Mouse (Mus musculus) cerebellum, postnatal 36 days (tissue): ENCODE measurements at regions not wholly inside any gene's neighbourhood (a gene's known extent, or its start where the extent isn't known, plus 50 kb on each side); places are given as distances from the start of the nearest gene placed in this dataset.

Experiments
- DNase-seq, 2 experiments: peaks; one replicate each; pipeline ENCODE4 v3.0.0; 2021 to 2022; ENCODE audit warnings: mixed read lengths in 2 of 2

GRCm38 (mm10) chr3:128222344-128222743, 326.2 kb upstream of the Fam241a start:
- DNase-seq: peak in 1 of 2 experiments; percentile 2

GRCm38 (mm10) chr3:128221625-128222024, 325.5 kb upstream of the Fam241a start:
- no peak for DNase-seq

- DNase-seq: no peak
These were observed 324.8 kb upstream of the Fam241a start for GRCm38 (mm10) chr3:128220776-128221550.

GRCm38 (mm10) chr3:128217765-128218415, 321.8 kb upstream of the Fam241a start:
- no peak for DNase-seq

GRCm38 (mm10) chr3:128212256-128212655, 316.1 kb upstream of the Fam241a start:
- peak in 1 of 2 experiments; percentile 12 for DNase-seq

- DNase-seq: no peak
These were observed 314.5 kb upstream of the Fam241a start for GRCm38 (mm10) chr3:128210591-128210990.

- DNase-seq: no peak
These were observed 310.8 kb upstream of the Fam241a start for GRCm38 (mm10) chr3:128206948-128207347.

- DNase-seq: no peak
These were observed 310.4 kb upstream of the Fam241a start for GRCm38 (mm10) chr3:128206483-128206882.

- no peak for DNase-seq
These were observed 304.6 kb upstream of the Fam241a start for GRCm38 (mm10) chr3:128200574-128201235.

GRCm38 (mm10) chr3:128199466-128199865, 303.3 kb upstream of the Fam241a start:
- no peak for DNase-seq

- DNase-seq: no peak
These were observed 296.1 kb upstream of the Fam241a start for GRCm38 (mm10) chr3:128192046-128192800.

- DNase-seq: no peak
These were observed 291.4 kb upstream of the Fam241a start for GRCm38 (mm10) chr3:128187330-128188044.

GRCm38 (mm10) chr3:128186278-128186677, 290.2 kb upstream of the Fam241a start:
- DNase-seq: peak in 1 of 2 experiments; percentile 6

- DNase-seq: no peak
These were observed 285.2 kb upstream of the Fam241a start for GRCm38 (mm10) chr3:128181221-128181908.

GRCm38 (mm10) chr3:128149216-128149615, 253.1 kb upstream of the Fam241a start:
- DNase-seq: no peak

- DNase-seq: no peak
These were observed 249.2 kb upstream of the Fam241a start for GRCm38 (mm10) chr3:128145329-128145728.

GRCm38 (mm10) chr3:128127836-128128235, 231.7 kb upstream of the Fam241a start:
- no peak for DNase-seq

- DNase-seq: no peak
These were observed 230.5 kb upstream of the Fam241a start for GRCm38 (mm10) chr3:128126664-128127063.

GRCm38 (mm10) chr3:128122111-128122510, 226.0 kb upstream of the Fam241a start:
- DNase-seq: no peak

- DNase-seq: no peak
These were observed 224.7 kb upstream of the Fam241a start for GRCm38 (mm10) chr3:128120647-128121440.

- DNase-seq: no peak
These were observed 217.1 kb upstream of the Fam241a start for GRCm38 (mm10) chr3:128113209-128113608.
